In genomic region chr15:70600762-70601489, GRCm38 (mm10) we compare ENCODE assay signal across 25 mouse cellular contexts.
A peak's percentile ranks its signal among the peaks of the same experiment; 100 is the strongest.
DNase-seq lines count a peak whose midpoint lies in the region; ATAC-seq and TF ChIP-seq lines count a peak whose summit lies in the region.
"Had no signal": no experiment of that assay in that cellular context is flagged by ENCODE, and none has a peak within 500 bp of the region (broad histone marks: within the 10 kb centered on the region; RNA-seq: fewer than 3 reads in every experiment).

No protein-coding gene starts in this region.

- no peak for TF ChIP-seq POLR2A in lung, adult 2 months (IDR thresholded peaks at IDR 0.05; ENCODE audit: borderline replicate concordance, extremely low read depth, low read depth, low read length)

- TF ChIP-seq CTCF in lung, embryonic 14.5 days (IDR thresholded peaks at IDR 0.05; ENCODE audit: low read depth) = no peak
- no peak for TF ChIP-seq CTCF in lung, adult 2 months (IDR thresholded peaks at IDR 0.05; ENCODE audit: insufficient read depth, low read length)

- H3K4me2 ChIP-seq in lung, embryonic 14.5 days = no peak overlapping the region
- H3K4me2 ChIP-seq in stomach, embryonic 16.5 days (ENCODE audit: low read depth, low read length) = no peak overlapping the region
- H3K4me2 ChIP-seq in forebrain, embryonic 15.5 days (replicated peaks) = no peak overlapping the region
- H3K4me2 ChIP-seq: embryonic facial prominence, embryonic 13.5 days; forebrain, embryonic 13.5 days; heart, embryonic 15.5 days; hindbrain, embryonic 15.5 days; kidney, embryonic 15.5 days; liver, embryonic 13.5 days; midbrain, embryonic 12.5 days had no signal

- H3K27ac ChIP-seq in lung, embryonic 14.5 days (ENCODE audit: low read depth) = no peak overlapping the region
- H3K27ac ChIP-seq in stomach, embryonic 16.5 days (ENCODE audit: low read length) = no peak overlapping the region
- no peak overlapping the region for H3K27ac ChIP-seq in forebrain, embryonic 15.5 days (replicated peaks)
- H3K27ac ChIP-seq: embryonic facial prominence, embryonic 13.5 days; forebrain, embryonic 13.5 days; gastrocnemius, adult 2 months; heart, embryonic 15.5 days; hindbrain, embryonic 15.5 days; kidney, embryonic 15.5 days; liver, embryonic 13.5 days; midbrain, embryonic 12.5 days had no signal

- peak; percentile 91; the same call in 1 of the 2 replicates for ATAC-seq in lung, embryonic 14.5 days (ENCODE audit: insufficient read depth)
- 0 out of 2 replicates have a peak, but pooled peaks have one; percentile 33 for ATAC-seq in stomach, embryonic 16.5 days (ENCODE audit: insufficient read depth, low FRiP score)
- ATAC-seq in forebrain, embryonic 15.5 days (replicated peaks) = no peak
- ATAC-seq: forebrain, embryonic 13.5 days had no signal

- no peaks in the 10 kb centered on the region for H3K27me3 ChIP-seq in lung, embryonic 14.5 days (ENCODE audit: insufficient read depth, low read length)
- H3K27me3 ChIP-seq in stomach, embryonic 16.5 days (ENCODE audit: control insufficient read depth, insufficient read depth, low read length) = no peaks in the 10 kb centered on the region
- no peaks in the 10 kb centered on the region for H3K27me3 ChIP-seq in forebrain, embryonic 15.5 days
- H3K27me3 ChIP-seq: embryonic facial prominence, embryonic 13.5 days; heart, embryonic 15.5 days; hindbrain, embryonic 15.5 days; kidney, embryonic 15.5 days; liver, embryonic 13.5 days had no signal

- H3K4me3 ChIP-seq in lung, embryonic 14.5 days (ENCODE audit: low read depth, low read length) = no peak overlapping the region
- H3K4me3 ChIP-seq in lung, adult 2 months (replicated peaks; ENCODE audit: extremely low read depth, low read depth, low read length) = no peak overlapping the region
- H3K4me3 ChIP-seq in stomach, embryonic 16.5 days (replicated peaks; ENCODE audit: low read length) = no peak overlapping the region
- H3K4me3 ChIP-seq in forebrain, embryonic 15.5 days = no peak overlapping the region
- H3K4me3 ChIP-seq: embryonic facial prominence, embryonic 13.5 days; erythroblast, embryonic 14.5 days; forebrain, embryonic 13.5 days; gastrocnemius, adult 2 months; heart, embryonic 15.5 days; hindbrain, embryonic 15.5 days; kidney, embryonic 15.5 days; liver, embryonic 13.5 days; midbrain, embryonic 12.5 days had no signal

- no peaks in the 10 kb centered on the region for H3K9me3 ChIP-seq in lung, embryonic 14.5 days (ENCODE audit: low read depth, low read length)
- no peaks in the 10 kb centered on the region for H3K9me3 ChIP-seq in stomach, embryonic 16.5 days (replicated peaks; ENCODE audit: control insufficient read depth, low read length)
- H3K9me3 ChIP-seq in forebrain, embryonic 15.5 days = no peaks in the 10 kb centered on the region
- H3K9me3 ChIP-seq: embryonic facial prominence, embryonic 13.5 days; forebrain, embryonic 13.5 days; heart, embryonic 15.5 days; hindbrain, embryonic 15.5 days; kidney, embryonic 15.5 days; liver, embryonic 13.5 days; midbrain, embryonic 12.5 days had no signal

- H3K9ac ChIP-seq in lung, embryonic 14.5 days = no peak overlapping the region
- no peak overlapping the region for H3K9ac ChIP-seq in stomach, embryonic 16.5 days (ENCODE audit: low read length)
- no peak overlapping the region for H3K9ac ChIP-seq in forebrain, embryonic 15.5 days (replicated peaks)
- H3K9ac ChIP-seq: embryonic facial prominence, embryonic 13.5 days; forebrain, embryonic 13.5 days; heart, embryonic 15.5 days; hindbrain, embryonic 15.5 days; kidney, embryonic 15.5 days; liver, embryonic 13.5 days; midbrain, embryonic 12.5 days had no signal

- H3K36me3 ChIP-seq in lung, embryonic 14.5 days (ENCODE audit: insufficient read depth) = no peaks in the 10 kb centered on the region
- no peaks in the 10 kb centered on the region for H3K36me3 ChIP-seq in stomach, embryonic 16.5 days (ENCODE audit: control insufficient read depth, insufficient read depth, low read length)
- no peaks in the 10 kb centered on the region for H3K36me3 ChIP-seq in forebrain, embryonic 15.5 days
- H3K36me3 ChIP-seq: embryonic facial prominence, embryonic 13.5 days; heart, embryonic 15.5 days; hindbrain, embryonic 15.5 days; kidney, embryonic 15.5 days; liver, embryonic 13.5 days; midbrain, embryonic 12.5 days had no signal

- H3K4me1 ChIP-seq in lung, embryonic 14.5 days (ENCODE audit: insufficient read depth) = no peaks in the 10 kb centered on the region
- no peaks in the 10 kb centered on the region for H3K4me1 ChIP-seq in lung, adult 2 months (ENCODE audit: control insufficient read depth, insufficient read depth, low read length)
- no peaks in the 10 kb centered on the region for H3K4me1 ChIP-seq in stomach, embryonic 16.5 days (ENCODE audit: control insufficient read depth, insufficient read depth, low read length)
- H3K4me1 ChIP-seq in forebrain, embryonic 15.5 days = no peaks in the 10 kb centered on the region
- H3K4me1 ChIP-seq: embryonic facial prominence, embryonic 13.5 days; forebrain, embryonic 13.5 days; heart, embryonic 15.5 days; hindbrain, embryonic 15.5 days; kidney, embryonic 15.5 days; liver, embryonic 13.5 days; midbrain, embryonic 12.5 days had no signal

- WGBS in lung, embryonic 14.5 days = 70% methylated on average over 2 of the region's 2 CpGs
- 61% methylated on average over 2 of the region's 2 CpGs for WGBS in lung, adult 2 months
- WGBS in stomach, embryonic 16.5 days = 49% methylated on average over 2 of the region's 2 CpGs
- 55% methylated on average over 2 of the region's 2 CpGs for WGBS in forebrain, embryonic 15.5 days

- DNase-seq in lung, embryonic 14.5 days = peak; percentile 25
- no peak for DNase-seq in lung, adult 2 months
- DNase-seq in embryo, embryonic 10.5 days (ENCODE audit: low spot score) = peak; percentile 4
- peak; percentile 12 for DNase-seq in lung, postnatal 36 days
- no peak for DNase-seq in adrenal gland, postnatal 25 days
- DNase-seq: adrenal gland, postnatal 14 days; cerebellum, adult 8-10 months; gastrocnemius, adult 2 months; heart, postnatal 36 days; kidney, adult 11 months; kidney, postnatal 4 days; liver, embryonic 13.5 days; right cerebral cortex, postnatal 25 days; spleen, adult 18-20 months; thymus, adult 2 months; thymus, postnatal 4 days had no signal

Comparison
In these comparisons a context has a peak if more than half of its experiments do, and no peak if none do; other contexts are left out.
1. DNase-seq: peak in lung, embryonic 14.5 days (single experiment), embryo, embryonic 10.5 days (single experiment) and lung, postnatal 36 days (single experiment); none in lung, adult 2 months (single experiment) and adrenal gland, postnatal 25 days (single experiment).